ENCODE assay signal across 11 mouse cellular contexts in genomic region chr12:113157521-113157920, GRCm38 (mm10). TPM values are rescaled to one million over a fixed set of nuclear protein-coding genes. Genes with fewer than 3 reads are reported as not detected.
DNase-seq lines count a peak whose midpoint lies in the region; ATAC-seq and TF ChIP-seq lines count a peak whose summit lies in the region.
"Had no signal": no experiment of that assay in that cellular context is flagged by ENCODE, and none has a peak within 500 bp of the region (broad histone marks: within the 10 kb centered on the region; RNA-seq: fewer than 3 reads in every experiment).

No protein-coding gene starts in this region.

- no peak overlapping the region for H3K27ac ChIP-seq in heart, embryonic 12.5 days (ENCODE audit: poor library complexity, severe bottlenecking)
- H3K27ac ChIP-seq in heart, embryonic 10.5 days = no peak overlapping the region
- no peak overlapping the region for H3K27ac ChIP-seq in stomach, embryonic 14.5 days (ENCODE audit: low read length)
- H3K27ac ChIP-seq in stomach, postnatal 0 days (replicated peaks) = no peak overlapping the region
- H3K27ac ChIP-seq in limb, embryonic 10.5 days = no peak overlapping the region
- H3K27ac ChIP-seq in neural tube, embryonic 15.5 days (replicated peaks) = no peak overlapping the region
- H3K27ac ChIP-seq: gastrocnemius, adult 2 months had no signal

- no peak overlapping the region for H3K9ac ChIP-seq in heart, embryonic 12.5 days
- H3K9ac ChIP-seq in stomach, embryonic 14.5 days (replicated peaks; ENCODE audit: low read depth, low read length) = no peak overlapping the region
- H3K9ac ChIP-seq in stomach, postnatal 0 days (ENCODE audit: low read length) = no peak overlapping the region
- H3K9ac ChIP-seq in neural tube, embryonic 15.5 days (replicated peaks) = no peak overlapping the region

- no peaks in the 10 kb centered on the region for H3K9me3 ChIP-seq in heart, embryonic 12.5 days (replicated peaks)
- H3K9me3 ChIP-seq in heart, embryonic 10.5 days = no peaks in the 10 kb centered on the region
- no peaks in the 10 kb centered on the region for H3K9me3 ChIP-seq in stomach, embryonic 14.5 days (ENCODE audit: control insufficient read depth, low read depth, low read length)
- H3K9me3 ChIP-seq in stomach, postnatal 0 days (ENCODE audit: control insufficient read depth, low read length) = no peaks in the 10 kb centered on the region
- H3K9me3 ChIP-seq in limb, embryonic 10.5 days (replicated peaks) = no peaks in the 10 kb centered on the region
- H3K9me3 ChIP-seq in neural tube, embryonic 15.5 days (replicated peaks) = no peaks in the 10 kb centered on the region

- H3K4me2 ChIP-seq in heart, embryonic 12.5 days = peak overlapping the region; percentile 85; the same call in 1 of the 2 replicates
- peak overlapping the region; percentile 52 for H3K4me2 ChIP-seq in stomach, embryonic 14.5 days (replicated peaks; ENCODE audit: low read depth, low read length)
- H3K4me2 ChIP-seq in stomach, postnatal 0 days (replicated peaks; ENCODE audit: low read depth) = no peak overlapping the region
- H3K4me2 ChIP-seq in neural tube, embryonic 15.5 days = peak overlapping the region; percentile 97

- 86% methylated on average over 8 of the region's 8 CpGs for WGBS in heart, embryonic 12.5 days
- 91% methylated on average over 8 of the region's 8 CpGs for WGBS in heart, embryonic 10.5 days
- WGBS in stomach, embryonic 14.5 days = 87% methylated on average over 8 of the region's 8 CpGs
- 84% methylated on average over 8 of the region's 8 CpGs for WGBS in stomach, postnatal 0 days
- 90% methylated on average over 8 of the region's 8 CpGs for WGBS in limb, embryonic 10.5 days
- WGBS in neural tube, embryonic 15.5 days = 90% methylated on average over 8 of the region's 8 CpGs

- ATAC-seq in heart, embryonic 12.5 days (ENCODE audit: insufficient number of reproducible peaks, low FRiP score) = no peak
- no peak for ATAC-seq in stomach, embryonic 14.5 days (ENCODE audit: insufficient number of reproducible peaks, insufficient read depth, low FRiP score, low read depth)
- ATAC-seq in stomach, postnatal 0 days (ENCODE audit: low FRiP score, low TSS enrichment) = no peak
- ATAC-seq in neural tube, embryonic 15.5 days (ENCODE audit: low FRiP score) = no peak
- ATAC-seq: lung, postnatal 0 days had no signal

- no peak for DNase-seq in heart, embryonic 10.5 days (ENCODE audit: low spot score)
- DNase-seq in stomach, postnatal 0 days (ENCODE audit: low spot score) = no peak
- DNase-seq in limb, embryonic 10.5 days (ENCODE audit: low spot score) = no peak
- DNase-seq in adrenal gland, adult 8-10 months = no peak
- DNase-seq in left cerebral cortex, adult 11 months (ENCODE audit: low spot score) = no peak
- DNase-seq: thymus, adult 18-20 months had no signal

- H3K27me3 ChIP-seq in heart, embryonic 12.5 days (replicated peaks) = no peaks in the 10 kb centered on the region
- H3K27me3 ChIP-seq in heart, embryonic 10.5 days (ENCODE audit: insufficient read depth, poor library complexity, severe bottlenecking) = peaks cover 4% of the 10 kb centered on the region; the same call in 1 of the 2 replicates
- no peaks in the 10 kb centered on the region for H3K27me3 ChIP-seq in stomach, embryonic 14.5 days (ENCODE audit: control insufficient read depth, insufficient read depth, low read length)
- no peaks in the 10 kb centered on the region for H3K27me3 ChIP-seq in stomach, postnatal 0 days (ENCODE audit: control insufficient read depth, insufficient read depth, low read length)
- H3K27me3 ChIP-seq in limb, embryonic 10.5 days (ENCODE audit: low read depth, poor library complexity, severe bottlenecking) = peaks cover 28% of the 10 kb centered on the region
- peaks cover 9% of the 10 kb centered on the region for H3K27me3 ChIP-seq in neural tube, embryonic 15.5 days (replicated peaks)

- peaks cover 26% of the 10 kb centered on the region for H3K36me3 ChIP-seq in heart, embryonic 12.5 days
- H3K36me3 ChIP-seq in heart, embryonic 10.5 days = peaks cover 27% of the 10 kb centered on the region
- H3K36me3 ChIP-seq in stomach, embryonic 14.5 days (ENCODE audit: control insufficient read depth, insufficient read depth, low read length) = no peaks in the 10 kb centered on the region; the same call in 1 of the 2 replicates
- H3K36me3 ChIP-seq in stomach, postnatal 0 days (ENCODE audit: control insufficient read depth, insufficient read depth, low read length) = no peaks in the 10 kb centered on the region
- peaks cover 35% of the 10 kb centered on the region for H3K36me3 ChIP-seq in limb, embryonic 10.5 days
- no peaks in the 10 kb centered on the region for H3K36me3 ChIP-seq in neural tube, embryonic 15.5 days

- no peak overlapping the region for H3K4me3 ChIP-seq in heart, embryonic 12.5 days
- no peak overlapping the region for H3K4me3 ChIP-seq in heart, embryonic 10.5 days
- peak overlapping the region; percentile 50; the same call in 1 of the 2 replicates for H3K4me3 ChIP-seq in stomach, embryonic 14.5 days (ENCODE audit: low read depth, low read length)
- no peak overlapping the region for H3K4me3 ChIP-seq in stomach, postnatal 0 days (ENCODE audit: low read depth, low read length)
- peak overlapping the region; percentile 74; the same call in 1 of the 2 replicates for H3K4me3 ChIP-seq in limb, embryonic 10.5 days
- H3K4me3 ChIP-seq in neural tube, embryonic 15.5 days (replicated peaks) = peak overlapping the region; percentile 63; the same call in 1 of the 2 replicates
- H3K4me3 ChIP-seq: gastrocnemius, adult 2 months had no signal

- no peak for TF ChIP-seq EP300 in stomach, postnatal 0 days (optimal IDR thresholded peaks at IDR 0.05)

- peaks cover 36% of the 10 kb centered on the region for H3K4me1 ChIP-seq in heart, embryonic 12.5 days (replicated peaks)
- peaks cover 42% of the 10 kb centered on the region for H3K4me1 ChIP-seq in heart, embryonic 10.5 days
- H3K4me1 ChIP-seq in stomach, embryonic 14.5 days (ENCODE audit: control insufficient read depth, insufficient read depth, low read length) = no peaks in the 10 kb centered on the region; the same call in 1 of the 2 replicates
- H3K4me1 ChIP-seq in stomach, postnatal 0 days (replicated peaks; ENCODE audit: control insufficient read depth, insufficient read depth) = 0 out of 2 replicates have a peak, but pooled peaks cover 4% of the 10 kb centered on the region
- peaks cover 28% of the 10 kb centered on the region for H3K4me1 ChIP-seq in limb, embryonic 10.5 days
- H3K4me1 ChIP-seq in neural tube, embryonic 15.5 days = peaks cover 24% of the 10 kb centered on the region

- TF ChIP-seq CTCF in stomach, postnatal 0 days (IDR thresholded peaks at IDR 0.05; ENCODE audit: low read depth) = no peak

RNA-seq across cellular contexts. Expression of gene Tedc1, which starts 1.3 kb away (rescaled TPM):
- 24.5 and 26.9 TPM in 2 replicates for polyA plus RNA-seq in heart, embryonic 12.5 days (2016; fragmentation: Nextera tagmentation; extraction: Ambion mirVana)
- polyA plus RNA-seq in heart, embryonic 10.5 days (2016; fragmentation: Nextera tagmentation; extraction: Ambion mirVana) = 32.7 and 33.5 TPM in 2 replicates
- polyA plus RNA-seq in stomach, embryonic 14.5 days (2014; fragmentation: Nextera tagmentation; extraction: Ambion mirVana) = 29.2 and 34.7 TPM in 2 replicates
- polyA plus RNA-seq in stomach, postnatal 0 days (2015; fragmentation: Nextera tagmentation; extraction: Ambion mirVana) = 5.7 and 6.0 TPM in 2 replicates
- polyA plus RNA-seq in limb, embryonic 10.5 days (2016; fragmentation: Nextera tagmentation; extraction: Ambion mirVana) = 49.4 and 60.2 TPM in 2 replicates
- 19.6 and 36.6 TPM in 2 replicates for polyA plus RNA-seq in neural tube, embryonic 15.5 days (2015; fragmentation: Nextera tagmentation; extraction: Ambion mirVana)
- total RNA-seq in adrenal gland, adult 8-10 months (2022) = 1 to 10 TPM in 3 of 4 experiments, under 1 TPM in 1; 0.87 to 1.8 (median 1.5) TPM
- total RNA-seq: gastrocnemius, adult 2 months had no signal

RNA-seq across cellular contexts. Expression of gene Crip1, which starts 11.4 kb away (rescaled TPM):
- 464 and 485 TPM in 2 replicates for polyA plus RNA-seq in heart, embryonic 12.5 days (2016; fragmentation: Nextera tagmentation; extraction: Ambion mirVana)
- 511 and 613 TPM in 2 replicates for polyA plus RNA-seq in heart, embryonic 10.5 days (2016; fragmentation: Nextera tagmentation; extraction: Ambion mirVana)
- polyA plus RNA-seq in stomach, embryonic 14.5 days (2014; fragmentation: Nextera tagmentation; extraction: Ambion mirVana) = 233 and 261 TPM in 2 replicates
- 585 and 865 TPM in 2 replicates for polyA plus RNA-seq in stomach, postnatal 0 days (2015; fragmentation: Nextera tagmentation; extraction: Ambion mirVana)
- polyA plus RNA-seq in limb, embryonic 10.5 days (2016; fragmentation: Nextera tagmentation; extraction: Ambion mirVana) = 48.7 and 61.0 TPM in 2 replicates
- polyA plus RNA-seq in neural tube, embryonic 15.5 days (2015; fragmentation: Nextera tagmentation; extraction: Ambion mirVana) = 53.4 and 404 TPM in 2 replicates
- 10 to 100 TPM; 55.3 to 90.7 (median 59.7) TPM for total RNA-seq in adrenal gland, adult 8-10 months (2022)

RNA-seq across cellular contexts. Expression of gene Crip2, which starts 17.5 kb away (rescaled TPM):
- polyA plus RNA-seq in heart, embryonic 12.5 days (2016; fragmentation: Nextera tagmentation; extraction: Ambion mirVana) = 1,186 and 1,223 TPM in 2 replicates
- 956 and 1,505 TPM in 2 replicates for polyA plus RNA-seq in heart, embryonic 10.5 days (2016; fragmentation: Nextera tagmentation; extraction: Ambion mirVana)
- polyA plus RNA-seq in stomach, embryonic 14.5 days (2014; fragmentation: Nextera tagmentation; extraction: Ambion mirVana) = 118 and 124 TPM in 2 replicates
- 106 and 112 TPM in 2 replicates for polyA plus RNA-seq in stomach, postnatal 0 days (2015; fragmentation: Nextera tagmentation; extraction: Ambion mirVana)
- polyA plus RNA-seq in limb, embryonic 10.5 days (2016; fragmentation: Nextera tagmentation; extraction: Ambion mirVana) = 58.8 and 63.8 TPM in 2 replicates
- polyA plus RNA-seq in neural tube, embryonic 15.5 days (2015; fragmentation: Nextera tagmentation; extraction: Ambion mirVana) = 259 and 289 TPM in 2 replicates
- total RNA-seq in adrenal gland, adult 8-10 months (2022) = 10 to 100 TPM; 46.7 to 65.5 (median 58.4) TPM

RNA-seq across cellular contexts. Expression of gene Tmem121, which starts 28.2 kb away (rescaled TPM):
- 2.0 and 2.1 TPM in 2 replicates for polyA plus RNA-seq in heart, embryonic 12.5 days (2016; fragmentation: Nextera tagmentation; extraction: Ambion mirVana)
- 2.6 and 6.1 TPM in 2 replicates for polyA plus RNA-seq in heart, embryonic 10.5 days (2016; fragmentation: Nextera tagmentation; extraction: Ambion mirVana)
- 6.3 and 7.2 TPM in 2 replicates for polyA plus RNA-seq in stomach, embryonic 14.5 days (2014; fragmentation: Nextera tagmentation; extraction: Ambion mirVana)
- polyA plus RNA-seq in stomach, postnatal 0 days (2015; fragmentation: Nextera tagmentation; extraction: Ambion mirVana) = 4.2 and 4.6 TPM in 2 replicates
- polyA plus RNA-seq in limb, embryonic 10.5 days (2016; fragmentation: Nextera tagmentation; extraction: Ambion mirVana) = 12.3 and 15.7 TPM in 2 replicates
- polyA plus RNA-seq in neural tube, embryonic 15.5 days (2015; fragmentation: Nextera tagmentation; extraction: Ambion mirVana) = 47.2 and 52.2 TPM in 2 replicates
- total RNA-seq in adrenal gland, adult 8-10 months (2022) = 10 to 100 TPM in 2 of 4 experiments, 1 to 10 TPM in 2; 5.1 to 13.1 (median 8.4) TPM
- total RNA-seq: gastrocnemius, adult 2 months had no signal

RNA-seq across cellular contexts. Expression of gene Mta1, which starts 59.4 kb away (rescaled TPM):
- polyA plus RNA-seq in heart, embryonic 12.5 days (2016; fragmentation: Nextera tagmentation; extraction: Ambion mirVana) = 11.3 and 11.4 TPM in 2 replicates
- 12.0 and 17.5 TPM in 2 replicates for polyA plus RNA-seq in heart, embryonic 10.5 days (2016; fragmentation: Nextera tagmentation; extraction: Ambion mirVana)
- polyA plus RNA-seq in stomach, embryonic 14.5 days (2014; fragmentation: Nextera tagmentation; extraction: Ambion mirVana) = 18.7 and 21.8 TPM in 2 replicates
- 4.9 and 5.3 TPM in 2 replicates for polyA plus RNA-seq in stomach, postnatal 0 days (2015; fragmentation: Nextera tagmentation; extraction: Ambion mirVana)
- 22.9 and 25.9 TPM in 2 replicates for polyA plus RNA-seq in limb, embryonic 10.5 days (2016; fragmentation: Nextera tagmentation; extraction: Ambion mirVana)
- polyA plus RNA-seq in neural tube, embryonic 15.5 days (2015; fragmentation: Nextera tagmentation; extraction: Ambion mirVana) = 14.3 and 15.0 TPM in 2 replicates
- total RNA-seq in adrenal gland, adult 8-10 months (2022) = 10 to 100 TPM; 81.8 to 92.8 (median 86.8) TPM

Comparison
In these comparisons a context has a peak if more than half of its experiments do, and no peak if none do; other contexts are left out.
1. H3K4me3 ChIP-seq: peak in stomach, embryonic 14.5 days (single experiment), limb, embryonic 10.5 days (single experiment) and neural tube, embryonic 15.5 days (single experiment); none in heart, embryonic 12.5 days (single experiment), heart, embryonic 10.5 days (single experiment) and stomach, postnatal 0 days (single experiment).